Mouse (Mus musculus): ENCODE data around the gene Grin2c. TPM values are rescaled to one million over a fixed set of nuclear protein-coding genes. Genes with fewer than 3 reads are reported as not detected.

The Grin2c gene
- polyA plus RNA-seq, 1 experiment from 2014 or later, result 0.24 TPM

DNA sequence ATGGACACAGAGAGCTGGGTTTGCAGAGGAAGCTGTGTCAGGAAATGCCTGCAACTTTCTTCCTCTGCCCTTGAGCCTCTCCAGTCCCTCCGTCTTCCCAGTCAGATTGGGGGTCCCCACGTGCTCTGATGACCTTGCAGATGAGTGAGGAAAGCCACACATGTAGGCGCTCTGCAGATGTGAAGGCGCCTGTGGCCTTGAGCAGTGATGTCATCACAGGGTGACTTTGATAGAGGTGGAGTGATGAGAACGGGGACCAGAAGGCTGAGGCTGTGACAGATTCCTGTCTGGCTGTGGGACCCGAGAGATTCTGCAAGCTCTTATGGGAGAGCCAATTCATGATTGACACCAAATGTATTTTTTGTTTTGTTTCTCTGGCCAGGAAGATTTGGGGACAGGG lies 43.2 kb downstream of the Grin2c start:
- Histone ChIP-seq H3K4me1 (ENCODE audit: control insufficient read depth, insufficient read depth, low read length) (peaks cover 22% of the 10 kb centered on the region), H3K27ac (ENCODE audit: low read depth, low read length) (no peak overlapping the region), H3K4me2 (ENCODE audit: low read depth, low read length) (no peak overlapping the region), H3K9ac (replicated peaks; ENCODE audit: low read depth, low read length) (no peak overlapping the region), H3K36me3 (ENCODE audit: control insufficient read depth, insufficient read depth, low read length) (no peaks in the 10 kb centered on the region), H3K27me3 (ENCODE audit: control insufficient read depth, insufficient read depth, low read length) (no peaks in the 10 kb centered on the region; the same call in 1 of the 2 replicates), H3K9me3 (ENCODE audit: control insufficient read depth, low read length) (no peaks in the 10 kb centered on the region), H3K4me3 (ENCODE audit: low read depth, low read length) (no peak overlapping the region)
- no peak for ATAC-seq (ENCODE audit: low read depth)
- WGBS, result 81% methylated on average over 6 of the region's 6 CpGs

DNA sequence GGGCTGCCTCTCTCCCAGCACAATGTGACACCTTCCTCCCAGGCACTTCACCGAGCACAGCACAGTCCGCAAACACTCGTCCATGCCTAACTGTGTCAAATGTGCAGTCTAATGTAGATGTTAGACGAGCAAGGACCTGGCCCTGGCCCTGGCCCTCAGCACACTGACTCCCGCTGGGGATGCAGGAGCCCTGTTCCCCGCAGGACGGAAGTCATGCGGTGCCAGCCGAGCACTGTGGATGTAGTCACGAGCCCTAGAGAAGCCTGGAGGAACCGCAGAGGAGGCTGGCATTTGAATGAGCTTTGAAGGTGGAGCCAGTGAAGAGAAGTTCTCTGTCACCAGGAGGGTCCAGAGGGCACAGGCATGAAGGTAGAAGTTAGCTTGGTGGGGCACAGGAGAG lies 43.6 kb downstream of the Grin2c start:
- Histone ChIP-seq H3K9ac (replicated peaks; ENCODE audit: low read depth, low read length) (no peak overlapping the region), H3K27me3 (ENCODE audit: control insufficient read depth, insufficient read depth, low read length) (no peaks in the 10 kb centered on the region; the same call in 1 of the 2 replicates), H3K27ac (ENCODE audit: low read depth, low read length) (no peak overlapping the region), H3K4me1 (ENCODE audit: control insufficient read depth, insufficient read depth, low read length) (peaks cover 22% of the 10 kb centered on the region), H3K9me3 (ENCODE audit: control insufficient read depth, low read length) (no peaks in the 10 kb centered on the region), H3K4me2 (ENCODE audit: low read depth, low read length) (no peak overlapping the region), H3K4me3 (ENCODE audit: low read depth, low read length) (no peak overlapping the region), H3K36me3 (ENCODE audit: control insufficient read depth, insufficient read depth, low read length) (no peaks in the 10 kb centered on the region)
- ATAC-seq (ENCODE audit: low read depth), result no peak
- WGBS, result 71% methylated on average over 11 of the region's 11 CpGs

DNA sequence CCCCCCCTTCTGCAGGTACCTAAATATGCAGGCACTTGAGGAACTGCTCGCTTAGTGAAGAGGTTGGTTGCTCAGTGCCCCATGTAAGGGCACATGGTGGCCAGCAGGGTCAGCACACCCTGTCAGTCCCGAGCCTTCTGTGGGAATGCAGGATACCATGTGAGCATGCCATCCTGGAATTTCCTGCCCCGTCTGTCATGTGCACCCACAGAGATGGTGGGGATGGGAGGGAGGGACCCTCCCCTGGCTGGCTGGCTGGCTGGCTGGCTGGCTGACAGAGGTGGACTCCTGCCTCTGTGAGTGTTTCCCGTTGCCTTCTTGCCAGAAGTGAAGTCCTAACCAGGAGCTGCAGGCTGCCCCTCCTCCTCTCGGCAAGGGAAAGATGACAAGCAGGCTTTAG lies 44.5 kb downstream of the Grin2c start:
- ATAC-seq (ENCODE audit: low read depth), result no peak
- Histone ChIP-seq H3K4me2 (ENCODE audit: low read depth, low read length) (no peak overlapping the region), H3K9me3 (ENCODE audit: control insufficient read depth, low read length) (no peaks in the 10 kb centered on the region), H3K27me3 (ENCODE audit: control insufficient read depth, insufficient read depth, low read length) (no peaks in the 10 kb centered on the region; the same call in 1 of the 2 replicates), H3K4me3 (ENCODE audit: low read depth, low read length) (no peak overlapping the region), H3K9ac (replicated peaks; ENCODE audit: low read depth, low read length) (no peak overlapping the region), H3K36me3 (ENCODE audit: control insufficient read depth, insufficient read depth, low read length) (no peaks in the 10 kb centered on the region), H3K4me1 (ENCODE audit: control insufficient read depth, insufficient read depth, low read length) (peaks cover 25% of the 10 kb centered on the region), H3K27ac (ENCODE audit: low read depth, low read length) (no peak overlapping the region)
- WGBS, result 44% methylated on average over 5 of the region's 5 CpGs

DNA sequence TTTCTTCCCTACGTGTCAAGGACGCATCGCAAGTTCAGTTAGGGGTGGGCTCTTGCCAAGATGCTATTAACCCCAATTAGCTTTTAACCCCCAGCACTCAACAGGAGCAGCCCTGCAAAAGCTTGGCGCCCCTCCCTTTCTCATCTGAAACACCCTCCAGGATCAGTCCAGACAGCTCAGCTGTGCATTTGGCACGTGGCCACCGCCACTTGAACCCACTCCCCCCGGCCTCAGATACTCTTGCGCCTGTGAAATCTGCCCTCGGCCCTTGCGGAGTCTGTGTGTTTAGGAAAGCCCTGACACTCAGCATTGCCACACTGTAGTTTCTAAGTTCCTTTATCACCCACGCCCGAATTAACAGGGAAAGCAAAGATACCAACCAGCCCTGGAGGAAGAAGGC lies 45.0 kb downstream of the Grin2c start:
- Histone ChIP-seq H3K4me3 (ENCODE audit: low read depth, low read length) (no peak overlapping the region), H3K27ac (ENCODE audit: low read depth, low read length) (no peak overlapping the region), H3K9ac (replicated peaks; ENCODE audit: low read depth, low read length) (no peak overlapping the region), H3K9me3 (ENCODE audit: control insufficient read depth, low read length) (no peaks in the 10 kb centered on the region), H3K36me3 (ENCODE audit: control insufficient read depth, insufficient read depth, low read length) (no peaks in the 10 kb centered on the region), H3K4me1 (ENCODE audit: control insufficient read depth, insufficient read depth, low read length) (peaks cover 26% of the 10 kb centered on the region), H3K27me3 (ENCODE audit: control insufficient read depth, insufficient read depth, low read length) (no peaks in the 10 kb centered on the region; the same call in 1 of the 2 replicates), H3K4me2 (ENCODE audit: low read depth, low read length) (no peak overlapping the region)
- 56% methylated on average over 12 of the region's 12 CpGs for whole genome bisulfite sequencing
- ATAC-seq (ENCODE audit: low read depth), result no peak

DNA sequence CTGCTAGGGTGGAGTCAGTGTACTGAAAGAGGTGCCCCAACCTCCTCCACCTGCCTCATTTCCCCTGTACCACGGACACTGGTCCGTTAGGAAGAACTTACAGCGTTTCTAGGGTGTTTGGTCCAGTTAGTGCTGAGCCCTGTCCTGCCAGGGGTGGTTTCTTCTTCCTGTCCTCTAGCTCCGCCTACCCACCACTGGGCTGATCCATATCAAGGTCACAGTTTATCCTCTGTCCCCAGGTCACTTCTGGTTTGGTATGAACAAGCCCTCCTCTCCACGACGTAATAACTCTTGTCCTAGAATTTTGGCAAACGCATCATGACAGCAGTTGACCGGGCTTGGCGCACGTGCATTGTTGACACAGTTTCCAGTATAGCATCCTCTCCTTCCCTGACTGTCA lies 47.4 kb downstream of the Grin2c start:
- no peak overlapping the region for H3K4me2 ChIP-seq (ENCODE audit: low read depth, low read length)
- no peak overlapping the region for H3K27ac ChIP-seq (ENCODE audit: low read depth, low read length)
- no peak for ATAC-seq (ENCODE audit: low read depth)
- H3K9me3 ChIP-seq (ENCODE audit: control insufficient read depth, low read length), result no peaks in the 10 kb centered on the region
- H3K4me3 ChIP-seq (ENCODE audit: low read depth, low read length), result no peak overlapping the region
- peaks cover 17% of the 10 kb centered on the region for H3K4me1 ChIP-seq (ENCODE audit: control insufficient read depth, insufficient read depth, low read length)
- no peaks in the 10 kb centered on the region for H3K36me3 ChIP-seq (ENCODE audit: control insufficient read depth, insufficient read depth, low read length)
- H3K27me3 ChIP-seq (ENCODE audit: control insufficient read depth, insufficient read depth, low read length), result no peaks in the 10 kb centered on the region
- no peak overlapping the region for H3K9ac ChIP-seq (replicated peaks; ENCODE audit: low read depth, low read length)
- 94% methylated on average over 10 of the region's 10 CpGs for WGBS

DNA sequence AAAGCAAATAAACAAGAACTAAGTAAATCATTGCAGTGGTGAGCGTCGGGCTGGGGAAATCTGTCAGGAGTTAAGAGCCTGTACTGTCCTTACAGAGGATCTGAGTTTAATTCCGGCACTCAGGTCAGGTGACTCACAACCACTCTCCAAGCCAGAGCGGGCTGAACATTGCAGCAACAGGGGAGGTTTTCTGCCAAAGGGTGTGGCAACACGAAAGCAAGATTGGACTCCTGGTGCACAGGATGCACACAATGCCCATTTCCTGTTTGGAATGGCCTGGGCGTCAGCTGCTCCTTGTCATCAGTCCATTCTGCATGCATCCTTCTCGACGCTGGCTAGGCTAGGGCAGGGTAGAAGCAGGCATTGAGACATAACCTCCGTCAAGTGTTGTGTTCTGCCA lies 47.8 kb downstream of the Grin2c start:
- no peak for ATAC-seq (ENCODE audit: low read depth)
- Histone ChIP-seq H3K4me1 (ENCODE audit: control insufficient read depth, insufficient read depth, low read length) (peaks cover 17% of the 10 kb centered on the region), H3K9me3 (ENCODE audit: control insufficient read depth, low read length) (no peaks in the 10 kb centered on the region), H3K4me2 (ENCODE audit: low read depth, low read length) (no peak overlapping the region), H3K27me3 (ENCODE audit: control insufficient read depth, insufficient read depth, low read length) (no peaks in the 10 kb centered on the region), H3K9ac (replicated peaks; ENCODE audit: low read depth, low read length) (no peak overlapping the region), H3K4me3 (ENCODE audit: low read depth, low read length) (no peak overlapping the region), H3K27ac (ENCODE audit: low read depth, low read length) (no peak overlapping the region), H3K36me3 (ENCODE audit: control insufficient read depth, insufficient read depth, low read length) (no peaks in the 10 kb centered on the region)
- WGBS, result 79% methylated on average over 9 of the region's 9 CpGs

DNA sequence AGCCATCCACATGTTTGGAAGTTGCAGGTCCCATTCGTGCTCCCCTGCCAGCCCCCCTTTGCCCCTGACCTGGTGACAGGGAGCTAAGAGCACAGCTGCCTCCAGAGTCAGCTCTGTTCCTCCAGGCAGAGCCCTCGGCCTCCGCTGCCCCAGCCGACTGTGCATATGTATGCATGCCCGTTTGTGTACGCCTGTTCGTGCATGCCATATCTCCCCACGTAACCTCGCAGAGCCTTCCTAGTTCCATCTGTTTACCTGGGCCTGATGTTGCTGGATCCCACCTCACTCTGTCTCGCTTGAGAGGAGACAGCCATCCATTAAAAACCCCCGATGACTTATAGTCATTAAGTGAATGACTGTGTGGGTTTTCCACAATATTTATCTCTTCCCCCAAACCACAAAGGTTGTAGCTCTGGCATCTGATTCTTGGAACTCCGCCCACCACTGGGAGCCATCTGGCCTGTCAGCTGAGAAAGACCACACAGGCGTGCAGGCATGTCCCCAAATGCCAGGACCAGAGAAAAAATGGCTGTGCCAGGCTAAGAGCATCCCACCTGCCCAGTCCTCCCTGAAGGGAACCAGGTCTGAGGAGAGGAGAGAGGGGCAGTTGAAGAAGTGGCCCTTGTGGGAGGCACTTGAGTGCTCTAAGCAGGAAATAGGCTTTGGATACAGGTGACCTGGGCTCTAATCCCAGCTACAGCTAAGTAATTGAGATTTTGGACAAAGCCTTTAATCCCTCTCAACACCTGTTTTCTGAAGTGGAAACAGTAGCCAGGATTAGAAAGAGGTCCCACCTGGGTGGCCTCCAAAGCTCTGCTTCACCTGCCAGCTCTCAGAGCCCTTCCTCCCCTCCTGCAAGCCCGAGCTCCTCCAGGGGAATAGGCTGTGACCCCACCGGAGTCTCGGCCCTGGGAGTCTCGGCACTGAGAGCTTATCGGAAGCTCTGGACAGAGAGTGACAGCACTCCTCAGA lies 49.3 kb downstream of the Grin2c start:
- Histone ChIP-seq H3K4me3 (ENCODE audit: low read depth, low read length) (no peak overlapping the region), H3K36me3 (ENCODE audit: control insufficient read depth, insufficient read depth, low read length) (no peaks in the 10 kb centered on the region), H3K4me1 (ENCODE audit: control insufficient read depth, insufficient read depth, low read length) (peaks cover 14% of the 10 kb centered on the region), H3K9ac (replicated peaks; ENCODE audit: low read depth, low read length) (no peak overlapping the region), H3K27ac (ENCODE audit: low read depth, low read length) (peak overlapping the region; percentile 11; the same call in 1 of the 2 replicates), H3K27me3 (ENCODE audit: control insufficient read depth, insufficient read depth, low read length) (no peaks in the 10 kb centered on the region), H3K9me3 (ENCODE audit: control insufficient read depth, low read length) (no peaks in the 10 kb centered on the region), H3K4me2 (ENCODE audit: low read depth, low read length) (no peak overlapping the region)
- peak; percentile 60; the same call in 1 of the 2 replicates for ATAC-seq (ENCODE audit: low read depth)
- 46% methylated on average over 18 of the region's 18 CpGs for WGBS

DNA sequence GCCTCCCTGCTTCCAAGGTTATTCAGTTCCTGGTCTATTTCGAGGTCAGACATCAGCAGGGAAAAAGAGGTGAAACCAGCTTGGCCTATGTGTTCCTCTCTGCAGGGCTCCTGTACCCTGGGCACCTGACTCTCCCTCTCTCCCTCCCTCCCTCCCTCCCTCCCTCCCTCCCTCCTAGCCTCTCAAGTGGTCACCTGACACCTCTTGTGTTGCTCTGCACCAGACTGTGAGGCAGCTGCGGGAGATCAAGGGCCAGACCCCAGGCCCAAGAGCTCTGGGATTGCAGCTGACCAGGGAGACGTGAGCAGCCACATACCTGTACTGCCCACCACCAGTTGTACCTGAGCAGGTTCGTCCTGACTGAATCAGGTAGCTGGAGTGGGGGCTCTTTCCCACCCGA lies 51.9 kb downstream of the Grin2c start:
- no peak overlapping the region for H3K27ac ChIP-seq (ENCODE audit: low read depth, low read length)
- H3K9me3 ChIP-seq (ENCODE audit: control insufficient read depth, low read length), result no peaks in the 10 kb centered on the region
- WGBS, result 39% methylated on average over 5 of the region's 5 CpGs
- H3K36me3 ChIP-seq (ENCODE audit: control insufficient read depth, insufficient read depth, low read length), result no peaks in the 10 kb centered on the region
- H3K9ac ChIP-seq (replicated peaks; ENCODE audit: low read depth, low read length), result no peak overlapping the region
- H3K4me3 ChIP-seq (ENCODE audit: low read depth, low read length), result no peak overlapping the region
- no peak overlapping the region for H3K4me2 ChIP-seq (ENCODE audit: low read depth, low read length)
- no peak for ATAC-seq (ENCODE audit: low read depth)
- H3K4me1 ChIP-seq (ENCODE audit: control insufficient read depth, insufficient read depth, low read length), result peaks cover 9% of the 10 kb centered on the region; the same call in 1 of the 2 replicates
- H3K27me3 ChIP-seq (ENCODE audit: control insufficient read depth, insufficient read depth, low read length), result no peaks in the 10 kb centered on the region

DNA sequence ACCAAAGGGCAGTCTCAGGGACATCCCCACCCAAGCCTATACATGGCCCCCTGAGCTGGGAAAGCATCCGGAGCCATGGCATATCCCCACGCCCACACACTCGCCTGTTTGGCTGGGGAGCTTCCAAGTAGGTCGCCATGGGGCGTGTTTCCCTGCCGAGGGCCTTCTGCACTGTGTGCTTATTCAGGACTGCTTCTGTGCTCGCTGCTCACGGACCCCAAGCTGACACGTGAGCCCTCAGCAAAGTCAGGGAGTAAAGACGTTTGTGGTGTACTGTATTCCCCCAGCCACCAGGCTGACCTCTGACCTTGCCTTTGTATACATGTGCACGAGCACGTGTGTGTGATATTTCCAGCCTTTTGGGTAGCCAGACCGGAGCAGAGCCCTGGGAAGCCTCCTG lies 54.9 kb downstream of the Grin2c start:
- ATAC-seq (ENCODE audit: low read depth), result no peak
- no peak overlapping the region for H3K9ac ChIP-seq (replicated peaks; ENCODE audit: low read depth, low read length)
- WGBS, result 60% methylated on average over 13 of the region's 13 CpGs
- no peak overlapping the region for H3K4me2 ChIP-seq (ENCODE audit: low read depth, low read length)
- H3K36me3 ChIP-seq (ENCODE audit: control insufficient read depth, insufficient read depth, low read length), result 0 out of 2 replicates have a peak, but pooled peaks cover 3% of the 10 kb centered on the region
- no peaks in the 10 kb centered on the region for H3K4me1 ChIP-seq (ENCODE audit: control insufficient read depth, insufficient read depth, low read length)
- no peak overlapping the region for H3K4me3 ChIP-seq (ENCODE audit: low read depth, low read length)
- H3K27ac ChIP-seq (ENCODE audit: low read depth, low read length), result no peak overlapping the region
- no peaks in the 10 kb centered on the region for H3K9me3 ChIP-seq (ENCODE audit: control insufficient read depth, low read length)
- H3K27me3 ChIP-seq (ENCODE audit: control insufficient read depth, insufficient read depth, low read length), result no peaks in the 10 kb centered on the region
